ENCODE assay signal across 8 mouse cellular contexts in the genomic region with DNA sequence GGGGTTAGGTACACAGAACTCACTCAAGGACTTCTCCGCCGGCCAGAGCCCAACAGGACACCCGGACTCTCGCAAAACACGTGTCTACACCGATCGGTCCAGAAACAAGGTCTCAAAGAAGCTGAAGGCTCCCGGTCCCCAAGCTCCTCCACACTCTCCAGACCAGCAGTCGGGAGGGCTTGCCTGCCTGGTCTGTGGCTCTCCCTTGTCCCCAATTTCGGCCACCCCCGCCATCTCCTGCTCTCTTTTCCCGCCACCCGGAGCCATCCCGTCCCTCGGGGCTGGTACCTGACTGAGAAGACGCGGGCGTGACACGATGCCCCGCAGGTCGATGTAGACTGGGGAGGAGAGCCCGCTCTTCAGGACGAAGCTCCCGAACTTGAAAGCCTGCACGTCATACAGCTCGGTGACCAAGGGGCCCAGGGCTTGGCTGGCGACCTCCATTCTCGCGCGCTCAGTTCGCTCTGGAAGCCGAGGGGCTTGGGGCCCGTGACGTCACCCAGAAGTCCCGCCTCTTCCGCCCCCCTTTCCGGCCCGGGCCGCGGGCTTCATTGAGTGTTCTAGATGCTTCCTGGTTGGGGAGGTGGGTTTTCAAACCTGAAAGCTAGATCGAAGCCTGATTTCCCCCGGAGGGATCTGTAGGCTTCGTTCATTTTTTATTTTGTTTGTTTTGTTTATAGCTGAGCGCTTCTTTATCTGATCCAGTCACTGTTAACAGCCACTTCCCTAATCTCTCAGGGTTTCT. TPM values are rescaled to one million over a fixed set of nuclear protein-coding genes. Genes with fewer than 3 reads are reported as not detected.
DNase-seq lines count a peak whose midpoint lies in the region; ATAC-seq lines count a peak whose summit lies in the region.

A gene (minus strand): TSS at position 501 of the 745 bp plus-strand sequence.

- H3K4me2 ChIP-seq in hindbrain, embryonic 15.5 days: peak within 1 kb of the TSS; percentile 73

- DNase-seq in T-cell, adult 2 months (ENCODE audit: low spot score): peak; percentile 84
- peak; percentile 88 to 89 for DNase-seq in cerebellum, postnatal 25 days
- peak; percentile 81 to 83 for DNase-seq in frontal cortex, postnatal 36 days (ENCODE audit: low spot score in 2 of 2)
- DNase-seq in left cerebral cortex, adult 18-20 months (ENCODE audit: low spot score in 2 of 2): peak; percentile 72 to 82
- DNase-seq in lung, postnatal 4 days: peak; percentile 89
- DNase-seq in retina, postnatal 1 day: peak; percentile 93
- DNase-seq in thymus, postnatal 4 days: peak; percentile 95

- H3K4me1 ChIP-seq in hindbrain, embryonic 15.5 days (replicated peaks): peaks cover 13% of the 10 kb centered on the region

- 1% methylated on average over 44 of the region's 44 CpGs for WGBS in hindbrain, embryonic 15.5 days

- peaks cover 4% of the 10 kb centered on the region; the same call in 1 of the 2 replicates for H3K36me3 ChIP-seq in hindbrain, embryonic 15.5 days

- no peaks in the 10 kb centered on the region for H3K9me3 ChIP-seq in hindbrain, embryonic 15.5 days

- H3K27ac ChIP-seq in hindbrain, embryonic 15.5 days (replicated peaks): peak within 1 kb of the TSS; percentile 32

- H3K27me3 ChIP-seq in hindbrain, embryonic 15.5 days: no peaks in the 10 kb centered on the region

- peak within 1 kb of the TSS; percentile 75 for H3K9ac ChIP-seq in hindbrain, embryonic 15.5 days

- ATAC-seq in hindbrain, embryonic 15.5 days (ENCODE audit: low FRiP score, low read depth): peak; percentile 93

- peak within 1 kb of the TSS; percentile 76 for H3K4me3 ChIP-seq in hindbrain, embryonic 15.5 days

RNA-seq across cellular contexts. Expression of the gene that starts here (rescaled TPM):
- 24.1 and 25.9 TPM in 2 replicates for polyA plus RNA-seq in hindbrain, embryonic 15.5 days (2015; fragmentation: Nextera tagmentation; extraction: Ambion mirVana)
- 10 to 100 TPM; 14.9 to 15.8 TPM for total RNA-seq in left cerebral cortex, adult 18-20 months (2021)

Comparison
In these comparisons a context has a peak if more than half of its experiments do, and no peak if none do; other contexts are left out.
1. Peak in every context shown above with its lines: DNase-seq, ATAC-seq, H3K4me3 ChIP-seq and H3K27ac ChIP-seq.